Mouse (Mus musculus) thymus, adult 2 months (tissue): ENCODE results near the gene Gm13283.

Experiments used
- CTCF ChIP-seq: fragments of 200-500 bp; IDR thresholded peaks from 2 replicates; pipeline ENCODE4 v1.5.1; 2012; ENCODE audit warnings: mild to moderate bottlenecking, control low read depth, low read length, moderate library complexity, borderline replicate concordance; ENCODE audit not compliant: control insufficient read depth, poor library complexity, insufficient read depth; ENCODE audit errors: extremely low read depth
- POLR2A ChIP-seq: fragments of 200-500 bp; IDR thresholded peaks from 2 replicates; pipeline ENCODE4 v1.6.1; 2012; ENCODE audit warnings: mild to moderate bottlenecking, low read length, control low read depth, moderate library complexity; ENCODE audit not compliant: control insufficient read depth, poor library complexity, insufficient read depth; ENCODE audit errors: extremely low read depth

GRCm38 (mm10) chr4:88721791-88722721, 37.9 kb upstream of the Gm13283 start, which contains the start of the genes Gm26566 and Klhl9:
- TF ChIP-seq CTCF (peak; percentile 38; the same call in 1 of the 2 replicates), POLR2A (peak; percentile 71)
